Mouse (Mus musculus): ENCODE measurements around the gene Ptpn23. TPM values are rescaled to one million over a fixed set of nuclear protein-coding genes. Genes with fewer than 3 reads are reported as not detected.
"Not testable (repeated sequence)": the region's sequence is repeated elsewhere in the genome, so short reads cannot be mapped to it uniquely, and the experiment has no call there.

Gene Ptpn23
- 10 to 100 TPM; 55.4 to 64.8 TPM for total RNA-seq (2021)
- long read RNA-seq, experiment 1, partial matches to known transcripts, result 6 of 6 reads
- long read RNA-seq, experiment 1, other reads (novel, unspliced or antisense), result 0 of 6 reads
- long read RNA-seq, experiment 2, partial matches to known transcripts, result 14 of 16 reads
- long read RNA-seq, experiment 2, other reads (novel, unspliced or antisense), result 1 of 16 reads

- peak; percentile 82 to 87 for DNase-seq (ENCODE audit: low spot score in 2 of 2)
Observed at GRCm38 (mm10) chr9:110408099-110408773, at the start of gene Ptpn23. TSS of gene Ptpn23 (minus strand) at chr9:110408213.

GRCm38 (mm10) chr9:110452523-110452922 lies 44.5 kb upstream of the Ptpn23 start:
- DNase-seq (ENCODE audit: low spot score in 2 of 2), result no peak

GRCm38 (mm10) chr9:110448857-110449617 lies 41.0 kb upstream of the Ptpn23 start:
- peak; percentile 10 to 50 for DNase-seq (ENCODE audit: low spot score in 2 of 2)

GRCm38 (mm10) chr9:110448356-110448755 lies 40.3 kb upstream of the Ptpn23 start:
- DNase-seq (ENCODE audit: low spot score in 2 of 2), result no peak

GRCm38 (mm10) chr9:110440559-110440958 lies 32.5 kb upstream of the Ptpn23 start:
- DNase-seq (ENCODE audit: low spot score in 2 of 2), result no peak

- DNase-seq (ENCODE audit: low spot score in 2 of 2), result no peak
Observed at GRCm38 (mm10) chr9:110440049-110440448, 32.0 kb upstream of the Ptpn23 start.

GRCm38 (mm10) chr9:110436041-110436440 lies 28.0 kb upstream of the Ptpn23 start:
- DNase-seq (ENCODE audit: low spot score in 2 of 2), result no peak

- DNase-seq (ENCODE audit: low spot score in 2 of 2), result no peak
Observed at GRCm38 (mm10) chr9:110433045-110433444, 25.0 kb upstream of the Ptpn23 start.

- no peak for DNase-seq (ENCODE audit: low spot score in 2 of 2)
Observed at GRCm38 (mm10) chr9:110431241-110431640, 23.2 kb upstream of the Ptpn23 start.

- no peak for DNase-seq (ENCODE audit: low spot score in 2 of 2)
Observed at GRCm38 (mm10) chr9:110419511-110420112, 11.6 kb upstream of the Ptpn23 start, which contains the start of gene Ngp. TSS of gene Ngp (plus strand) at chr9:110419747.

GRCm38 (mm10) chr9:110413785-110414184 lies 5.8 kb upstream of the Ptpn23 start:
- DNase-seq (ENCODE audit: low spot score in 2 of 2), result no peak

- no peak for DNase-seq (ENCODE audit: low spot score in 2 of 2)
Observed at GRCm38 (mm10) chr9:110412926-110413325, 4.9 kb upstream of the Ptpn23 start.

GRCm38 (mm10) chr9:110410908-110411887 lies 3.2 kb upstream of the Ptpn23 start:
- peak; percentile 61 to 76 for DNase-seq (ENCODE audit: low spot score in 2 of 2)

- DNase-seq (ENCODE audit: low spot score in 2 of 2), result no peak
Observed at GRCm38 (mm10) chr9:110407311-110408098, 508 bp downstream of the Ptpn23 start.

GRCm38 (mm10) chr9:110403240-110403639 lies 4.8 kb downstream of the Ptpn23 start:
- DNase-seq (ENCODE audit: low spot score in 2 of 2), result not testable (repeated sequence)

- DNase-seq (ENCODE audit: low spot score in 2 of 2), result no peak
Observed at GRCm38 (mm10) chr9:110402731-110403130, 5.3 kb downstream of the Ptpn23 start.

- DNase-seq (ENCODE audit: low spot score in 2 of 2), result no peak
Observed at GRCm38 (mm10) chr9:110400650-110401049, 7.4 kb downstream of the Ptpn23 start.

GRCm38 (mm10) chr9:110393295-110393694 lies 14.7 kb downstream of the Ptpn23 start:
- no peak for DNase-seq (ENCODE audit: low spot score in 2 of 2)

- no peak for DNase-seq (ENCODE audit: low spot score in 2 of 2)
Observed at GRCm38 (mm10) chr9:110390843-110391242, 17.2 kb downstream of the Ptpn23 start.

- no peak for DNase-seq (ENCODE audit: low spot score in 2 of 2)
Observed at GRCm38 (mm10) chr9:110388011-110388410, 20.0 kb downstream of the Ptpn23 start.

Measured in adrenal gland, postnatal 4 days (tissue).